Mouse (Mus musculus) MEL (cell line): Measurements from ENCODE around the gene Slc4a2. TPM values are rescaled to one million over a fixed set of nuclear protein-coding genes. Genes with fewer than 3 reads are reported as not detected.

ENCODE experiments used
- DNase-seq: peaks from one replicate; pipeline ENCODE4 v3.0.0; 2011; ENCODE audit warnings: low read depth, low spot score
- H3K27ac ChIP-seq: 2 replicates; pipeline ENCODE4 v1.5.1; 2012; ENCODE audit warnings: low read depth, mild to moderate bottlenecking, control low read depth, low read length, moderate library complexity; ENCODE audit not compliant: control insufficient read depth
- H3K27me3 ChIP-seq, 2 experiments: fragments of 150-350 bp in 1 of 2; sonication (generic) in 1 of 2; 2 replicates each; pipeline ENCODE4 v1.6.1; 2012; ENCODE audit warnings: low read length in 2 of 2, mild to moderate bottlenecking in 2 of 2, improper control_type of control experiment in 1 of 2, moderate library complexity in 1 of 2; ENCODE audit not compliant: insufficient read depth in 2 of 2, control insufficient read depth in 1 of 2
- H3K36me3 ChIP-seq, 2 experiments: 2 replicates each; pipeline ENCODE4 v1.6.1; 2012 to 2014; ENCODE audit warnings: low read length in 2 of 2, improper control_type of control experiment in 1 of 2, inconsistent platforms in 1 of 2, mild to moderate bottlenecking in 1 of 2; ENCODE audit not compliant: insufficient read depth in 2 of 2, control insufficient read depth in 1 of 2
- H3K4me1 ChIP-seq, 2 experiments: fragments of 150-350 bp in 1 of 2; sonication (generic) in 1 of 2; 2 replicates each; pipeline ENCODE4 v1.6.1; 2012; ENCODE audit warnings: low read length in 2 of 2, improper control_type of control experiment in 1 of 2, mild to moderate bottlenecking in 1 of 2; ENCODE audit not compliant: insufficient read depth in 2 of 2, control insufficient read depth in 1 of 2
- H3K4me3 ChIP-seq, 2 experiments: fragments of 150-350 bp in 1 of 2; sonication (generic) in 1 of 2; 2 replicates each; pipeline ENCODE4 v1.5.1; 2012; ENCODE audit warnings: low read depth in 2 of 2, low read length in 2 of 2, mild to moderate bottlenecking in 2 of 2, moderate library complexity in 2 of 2, control low read depth in 1 of 2, improper control_type of control experiment in 1 of 2; ENCODE audit not compliant: control insufficient read depth in 1 of 2, insufficient read depth in 1 of 2
- H3K79me2 ChIP-seq: 2 replicates; pipeline ENCODE4 v1.6.1; 2012; ENCODE audit warnings: mild to moderate bottlenecking, low read length, moderate library complexity; ENCODE audit not compliant: control insufficient read depth, poor library complexity, insufficient read depth
- H3K9ac ChIP-seq: 2 replicates; pipeline ENCODE4 v1.6.1; 2012; ENCODE audit warnings: low read depth, mild to moderate bottlenecking, control low read depth, low read length, moderate library complexity; ENCODE audit not compliant: control insufficient read depth, poor library complexity, severe bottlenecking
- H3K9me3 ChIP-seq: fragments of 150-350 bp; sonication (generic); replicated peaks from 2 replicates; pipeline ENCODE4 v1.6.1; 2012; ENCODE audit warnings: mild to moderate bottlenecking, low read length, improper control_type of control experiment, moderate library complexity; ENCODE audit not compliant: insufficient read depth
- BHLHE40 ChIP-seq: IDR thresholded peaks from 2 replicates; pipeline ENCODE4 v1.6.1; 2012; ENCODE audit warnings: low read depth, mild to moderate bottlenecking, inconsistent platforms, low read length, improper control_type of control experiment, borderline replicate concordance
- CHD1 ChIP-seq: IDR thresholded peaks from 2 replicates; pipeline ENCODE4 v1.6.1; 2012; ENCODE audit warnings: low read depth, mild to moderate bottlenecking, inconsistent platforms, low read length, improper control_type of control experiment
- CTCF ChIP-seq, 3 experiments: IDR thresholded peaks in 2 of 3; conservative IDR thresholded peaks in 1 of 3; 2 replicates each; pipeline ENCODE4 v1.5.1; 2011 to 2012; ENCODE audit warnings: low read length in 3 of 3, low read depth in 2 of 3, mild to moderate bottlenecking in 2 of 3, improper control_type of control experiment in 1 of 3, inconsistent platforms in 1 of 3, mixed read lengths in 1 of 3, moderate library complexity in 1 of 3; ENCODE audit not compliant: control insufficient read depth in 1 of 3, insufficient read depth in 1 of 3, poor library complexity in 1 of 3, severe bottlenecking in 1 of 3
- ELF1 ChIP-seq: IDR thresholded peaks from 2 replicates; pipeline ENCODE4 v1.6.1; 2014; ENCODE audit warnings: low read depth, mild to moderate bottlenecking, inconsistent platforms, low read length, improper control_type of control experiment, moderate library complexity
- ETS1 ChIP-seq: IDR thresholded peaks from 2 replicates; pipeline ENCODE4 v1.6.1; 2012; ENCODE audit warnings: low read depth, mild to moderate bottlenecking, inconsistent platforms, low read length, improper control_type of control experiment, moderate library complexity
- HCFC1 ChIP-seq: IDR thresholded peaks from 2 replicates; pipeline ENCODE4 v1.6.1; 2012; ENCODE audit warnings: low read depth, mild to moderate bottlenecking, inconsistent platforms, low read length, improper control_type of control experiment, moderate library complexity
- KAT2A ChIP-seq: conservative IDR thresholded peaks from 2 replicates; pipeline ENCODE4 v1.6.1; 2012; ENCODE audit warnings: low read depth, low read length, improper control_type of control experiment, inconsistent platforms
- MAX ChIP-seq: IDR thresholded peaks from 2 replicates; pipeline ENCODE4 v1.6.1; 2011; ENCODE audit warnings: low read length, improper control_type of control experiment
- MYB ChIP-seq: IDR thresholded peaks from 2 replicates; pipeline ENCODE4 v1.6.1; 2011; ENCODE audit warnings: mild to moderate bottlenecking, low read depth, low read length, improper control_type of control experiment
- MYC ChIP-seq: IDR thresholded peaks from 2 replicates; pipeline ENCODE4 v1.6.1; 2011; ENCODE audit warnings: low read depth, mild to moderate bottlenecking, low read length, improper control_type of control experiment, moderate library complexity
- NELFE ChIP-seq: IDR thresholded peaks from 2 replicates; pipeline ENCODE4 v1.6.1; 2011; ENCODE audit warnings: low read depth, low read length, improper control_type of control experiment
- NRF1 ChIP-seq: IDR thresholded peaks from 2 replicates; pipeline ENCODE4 v1.6.1; 2014; ENCODE audit warnings: low read depth, mild to moderate bottlenecking, inconsistent platforms, low read length, improper control_type of control experiment, moderate library complexity; ENCODE audit not compliant: poor library complexity, insufficient read depth, severe bottlenecking
- POLR2AphosphoS5 ChIP-seq: IDR thresholded peaks from 2 replicates; pipeline ENCODE4 v1.6.1; 2012; ENCODE audit warnings: low read depth, borderline replicate concordance, mild to moderate bottlenecking, inconsistent platforms, low read length, moderate library complexity, mixed read lengths
- RAD21 ChIP-seq: IDR thresholded peaks from 2 replicates; pipeline ENCODE4 v1.6.1; 2011; ENCODE audit warnings: mild to moderate bottlenecking, low read depth, low read length, improper control_type of control experiment
- USF1 ChIP-seq: IDR thresholded peaks from 2 replicates; pipeline ENCODE4 v1.6.1; 2014; ENCODE audit warnings: low read depth, mild to moderate bottlenecking, inconsistent platforms, low read length, improper control_type of control experiment, moderate library complexity
- USF2 ChIP-seq, 2 experiments: IDR thresholded peaks; 2 replicates each; pipeline ENCODE4 v1.6.1; 2011 to 2012; ENCODE audit warnings: improper control_type of control experiment in 2 of 2, low read length in 2 of 2, borderline replicate concordance in 1 of 2, inconsistent platforms in 1 of 2, low read depth in 1 of 2, mild to moderate bottlenecking in 1 of 2; ENCODE audit not compliant: insufficient read depth in 1 of 2
- ZC3H11A ChIP-seq: IDR thresholded peaks from 2 replicates; pipeline ENCODE4 v1.6.1; 2012; ENCODE audit warnings: low read depth, mild to moderate bottlenecking, inconsistent platforms, low read length, improper control_type of control experiment
- ZKSCAN1 ChIP-seq: IDR thresholded peaks from 2 replicates; pipeline ENCODE4 v1.6.1; 2012; ENCODE audit warnings: low read depth, mild to moderate bottlenecking, inconsistent platforms, low read length, improper control_type of control experiment, moderate library complexity
- ZNF384 ChIP-seq: IDR thresholded peaks from 2 replicates; pipeline ENCODE4 v1.6.1; 2012; ENCODE audit warnings: low read depth, mild to moderate bottlenecking, inconsistent platforms, low read length, improper control_type of control experiment
- polyA plus RNA-seq, 2 experiments: library from polyadenylated mRNA; stranded (reverse) in 1 of 2; unstranded in 1 of 2; fragments of >175 nt in 1 of 2; fragments of >200 nt in 1 of 2; gene quantifications; 2 replicates each; pipeline versions ENCODE4 v1.2.1 to v1.2.4; 2012; ENCODE audit warnings: low replicate concordance in 2 of 2, low read depth in 1 of 2; ENCODE audit not compliant: insufficient read length in 2 of 2, insufficient read depth in 1 of 2, missing spikeins in 1 of 2
- total RNA-seq: library from RNA; depleted of rRNA; stranded (reverse); fragments of 300-350 nt; gene quantifications from 2 replicates; pipeline ENCODE4 v1.2.3, GENCODE M21; 2012

Gene Slc4a2
- total and polyA plus RNA-seq, 3 experiments: 20.9 to 56.3 TPM; not detected in 1

DNA sequence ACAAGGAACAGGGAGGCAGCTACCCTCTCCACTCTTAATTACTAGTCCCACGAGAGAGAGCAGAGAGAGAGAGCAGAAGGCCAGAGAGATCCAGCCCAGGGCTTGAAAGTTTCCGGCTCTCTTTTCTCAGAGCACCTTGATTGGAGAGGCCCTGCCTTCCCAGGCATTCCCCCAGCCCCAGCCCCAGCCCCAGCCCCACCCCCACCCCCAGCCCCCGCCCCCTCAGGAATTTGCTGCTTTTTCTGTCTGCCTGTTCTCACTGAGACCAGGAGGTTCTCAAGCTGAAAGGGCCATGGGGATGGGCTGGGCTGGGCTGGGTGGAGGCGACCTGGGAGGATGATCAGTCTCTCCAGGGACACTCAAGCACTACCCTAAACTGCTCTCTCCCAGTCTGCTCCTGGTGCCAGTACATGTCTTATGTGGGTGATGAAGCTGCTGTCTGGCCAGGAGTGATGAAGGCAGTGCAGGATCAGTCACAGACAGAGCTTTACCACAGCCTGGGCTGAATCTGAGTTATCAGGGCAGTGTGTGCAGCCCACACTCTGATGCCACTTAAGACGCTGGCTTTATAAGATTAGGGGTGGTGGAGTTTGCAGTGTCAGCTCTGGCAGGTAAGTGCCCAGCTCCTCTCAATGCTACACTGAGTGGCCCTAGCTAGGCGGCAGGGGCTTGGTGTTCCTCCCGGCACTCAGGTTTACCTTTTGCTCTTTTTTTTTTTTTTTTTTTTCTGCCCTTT lies 49.4 kb downstream of the Slc4a2 start:
- no peak overlapping the region for H3K27ac ChIP-seq
- H3K9me3 ChIP-seq: no peaks in the 10 kb centered on the region
- no peaks in the 10 kb centered on the region for H3K27me3 ChIP-seq
- peaks cover 0 to 5% of the 10 kb centered on the region in 2 experiments; a peak in 3 of 4 replicates for H3K36me3 ChIP-seq
- no peak for DNase-seq
- 0 out of 4 replicates have a peak, but pooled peaks cover 0 to 2% of the 10 kb centered on the region in 2 experiments for H3K4me1 ChIP-seq
- no peak overlapping the region for H3K4me3 ChIP-seq
- TF ChIP-seq CTCF (IDR thresholded peaks at IDR 0.05 in 2 of 3, conservative IDR thresholded peaks at IDR 0.05 in 1 of 3; ENCODE audit: control insufficient read depth in 1 of 3, insufficient read depth in 1 of 3, low read depth in 2 of 3, low read length in 3 of 3, poor library complexity in 1 of 3, severe bottlenecking in 1 of 3) (no peak), ZNF384 (no peak), MYC (no peak), MYB (no peak), BHLHE40 (no peak), KAT2A (no peak), USF2 (IDR thresholded peaks at IDR 0.05; ENCODE audit: borderline replicate concordance in 1 of 2, insufficient read depth in 1 of 2, low read depth in 1 of 2, low read length in 2 of 2) (no peak), ETS1 (no peak), ZC3H11A (no peak), NELFE (no peak), ZKSCAN1 (no peak), RAD21 (no peak), POLR2AphosphoS5 (no peak), ELF1 (no peak), CHD1 (no peak), MAX (no peak), USF1 (no peak), HCFC1 (no peak), NRF1 (no peak)
- no peak overlapping the region for H3K9ac ChIP-seq
- H3K79me2 ChIP-seq: peaks cover 23% of the 10 kb centered on the region
